Mouse (Mus musculus): ENCODE results near the gene Chn2.

DNA sequence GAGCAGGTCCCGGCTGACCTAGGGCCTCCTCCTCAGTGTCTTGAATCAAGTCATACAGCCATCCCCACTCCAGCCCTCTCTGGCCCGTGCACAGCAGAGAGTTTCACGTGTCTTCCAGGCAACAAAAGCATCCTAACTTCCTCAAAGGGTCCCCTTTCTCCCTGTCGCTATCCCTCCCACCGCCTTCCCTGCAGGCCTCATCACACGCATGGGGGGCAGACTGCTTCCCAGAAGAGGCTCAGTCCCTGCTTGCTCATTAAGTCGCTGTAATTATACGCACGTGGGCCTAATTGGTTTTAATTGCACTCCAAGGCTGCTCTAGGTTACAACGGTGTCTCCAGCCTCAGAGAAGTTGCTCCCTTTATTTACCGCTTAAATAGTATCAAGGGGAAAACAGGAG is 216.0 kb downstream of the Chn2 start:
- no peak for TF ChIP-seq RCOR1 (IDR thresholded peaks at IDR 0.05; ENCODE audit: low read depth, low read length)
- no peak for TF ChIP-seq ZKSCAN1 (IDR thresholded peaks at IDR 0.05; ENCODE audit: low read depth, low read length)
- TF ChIP-seq CTCF (IDR thresholded peaks at IDR 0.05 in 2 of 3, conservative IDR thresholded peaks at IDR 0.05 in 1 of 3; ENCODE audit: control insufficient read depth in 1 of 3, insufficient read depth in 1 of 3, low read depth in 2 of 3, low read length in 3 of 3, poor library complexity in 1 of 3, severe bottlenecking in 1 of 3): no peak
- TF ChIP-seq EP300 (IDR thresholded peaks at IDR 0.05; ENCODE audit: low read depth in 1 of 2, low read length in 2 of 2): no peak
- no peak for TF ChIP-seq SIN3A (IDR thresholded peaks at IDR 0.05; ENCODE audit: low read length)
- no peak for TF ChIP-seq MYC (IDR thresholded peaks at IDR 0.05; ENCODE audit: low read depth, low read length)
- TF ChIP-seq MAZ (IDR thresholded peaks at IDR 0.05; ENCODE audit: low read depth, low read length): no peak
- no peak for TF ChIP-seq TAL1 (IDR thresholded peaks at IDR 0.05; ENCODE audit: low read length)
- no peak for TF ChIP-seq POLR2AphosphoS2 (IDR thresholded peaks at IDR 0.05; ENCODE audit: low read length)
- no peak for TF ChIP-seq RAD21 (IDR thresholded peaks at IDR 0.05; ENCODE audit: low read depth, low read length)
- no peak for TF ChIP-seq UBTF (IDR thresholded peaks at IDR 0.05; ENCODE audit: borderline replicate concordance, insufficient read depth, low read depth, low read length)
- no peak for TF ChIP-seq NRF1 (IDR thresholded peaks at IDR 0.05; ENCODE audit: insufficient read depth, low read depth, low read length, poor library complexity, severe bottlenecking)
- no peak for TF ChIP-seq MAFK (IDR thresholded peaks at IDR 0.05; ENCODE audit: borderline replicate concordance, low read depth, low read length)
